Mouse (Mus musculus) CH12.LX (cell line): ENCODE data around the gene Cib2. TPM values are rescaled to one million over a fixed set of nuclear protein-coding genes. Genes with fewer than 3 reads are reported as not detected.

Source experiments
- DNase-seq: peaks from one replicate; pipeline ENCODE4 v3.0.0-alpha.2; 2013; ENCODE audit errors: extremely low read depth
- H3K27ac ChIP-seq: 2 replicates; pipeline ENCODE4 v1.5.1; 2012; ENCODE audit warnings: low read depth, mild to moderate bottlenecking, control low read depth, moderate library complexity; ENCODE audit not compliant: insufficient read depth
- H3K27me3 ChIP-seq: replicated peaks from 2 replicates; pipeline ENCODE3; 2012; ENCODE audit warnings: inconsistent platforms
- H3K36me3 ChIP-seq, 2 experiments: replicated peaks in 1 of 2; 2 replicates each; pipeline versions ENCODE3 to v1.6.1; 2012; ENCODE audit warnings: inconsistent platforms in 1 of 2, low read length in 1 of 2, mild to moderate bottlenecking in 1 of 2, mixed read lengths in 1 of 2, moderate library complexity in 1 of 2; ENCODE audit not compliant: control insufficient read depth in 1 of 2, insufficient read depth in 1 of 2
- H3K4me1 ChIP-seq, 2 experiments: 2 replicates each; pipeline ENCODE4 v1.6.1; 2012; ENCODE audit warnings: inconsistent platforms in 1 of 2, moderate library complexity in 1 of 2; ENCODE audit not compliant: insufficient read depth in 2 of 2, control insufficient read depth in 1 of 2
- H3K4me2 ChIP-seq: 2 replicates; pipeline ENCODE4 v1.6.1; 2012; ENCODE audit warnings: low read depth, mild to moderate bottlenecking, control low read depth; ENCODE audit not compliant: poor library complexity, insufficient read depth, severe bottlenecking
- H3K4me3 ChIP-seq, 3 experiments: fragments of 150-350 bp in 1 of 3; sonication (generic) in 1 of 3; replicated peaks in 1 of 3; 2 replicates each; pipeline versions ENCODE3 to v1.5.1; 2011 to 2012; ENCODE audit warnings: low read depth in 2 of 3, low read length in 2 of 3, mild to moderate bottlenecking in 2 of 3, moderate library complexity in 2 of 3, control low read depth in 1 of 3, improper control_type of control experiment in 1 of 3, inconsistent platforms in 1 of 3, mixed read lengths in 1 of 3; ENCODE audit not compliant: poor library complexity in 1 of 3
- H3K79me2 ChIP-seq: replicated peaks from 2 replicates; pipeline ENCODE4 v1.6.1; 2012; ENCODE audit warnings: mild to moderate bottlenecking, moderate library complexity; ENCODE audit not compliant: control insufficient read depth, poor library complexity, insufficient read depth, severe bottlenecking; ENCODE audit errors: extremely low read depth
- H3K9ac ChIP-seq: 2 replicates; pipeline ENCODE4 v1.6.1; 2012; ENCODE audit warnings: low read depth, mild to moderate bottlenecking, control low read depth, moderate library complexity; ENCODE audit not compliant: insufficient read depth
- H3K9me3 ChIP-seq: replicated peaks from 2 replicates; pipeline ENCODE3; 2012; ENCODE audit warnings: low read length, inconsistent platforms, mixed read lengths
- CHD2 ChIP-seq: IDR thresholded peaks from 2 replicates; pipeline ENCODE4 v1.6.1; 2011; ENCODE audit warnings: low read length, improper control_type of control experiment
- CTCF ChIP-seq, 2 experiments: IDR thresholded peaks in 1 of 2; conservative IDR thresholded peaks in 1 of 2; 2 replicates each; pipeline ENCODE4 v1.5.1; 2011 to 2012; ENCODE audit warnings: low read depth in 2 of 2, low read length in 2 of 2, improper control_type of control experiment in 1 of 2, inconsistent platforms in 1 of 2, mild to moderate bottlenecking in 1 of 2, moderate library complexity in 1 of 2
- EP300 ChIP-seq: IDR thresholded peaks from 2 replicates; pipeline ENCODE4 v1.6.1; 2011; ENCODE audit warnings: low read length, improper control_type of control experiment
- HCFC1 ChIP-seq: IDR thresholded peaks from 2 replicates; pipeline ENCODE4 v1.6.1; 2012; ENCODE audit warnings: low read depth, mild to moderate bottlenecking, inconsistent platforms, low read length, improper control_type of control experiment
- IRF4 ChIP-seq: IDR thresholded peaks from 2 replicates; pipeline ENCODE4 v1.6.1; 2014; ENCODE audit warnings: low read depth, mild to moderate bottlenecking, inconsistent platforms, low read length, improper control_type of control experiment
- JUN ChIP-seq: IDR thresholded peaks from 2 replicates; pipeline ENCODE4 v1.6.1; 2011; ENCODE audit warnings: low read depth, mild to moderate bottlenecking, low read length, improper control_type of control experiment, moderate library complexity; ENCODE audit not compliant: insufficient read depth
- JUND ChIP-seq: conservative IDR thresholded peaks from 2 replicates; pipeline ENCODE4 v1.6.1; 2011; ENCODE audit warnings: low read depth, low read length, improper control_type of control experiment
- MAX ChIP-seq: IDR thresholded peaks from 2 replicates; pipeline ENCODE4 v1.6.1; 2011; ENCODE audit warnings: low read length, improper control_type of control experiment
- MEF2A ChIP-seq: IDR thresholded peaks from 2 replicates; pipeline ENCODE4 v1.6.1; 2014; ENCODE audit warnings: low read depth, mild to moderate bottlenecking, inconsistent platforms, low read length, improper control_type of control experiment, borderline replicate concordance
- POLR2A ChIP-seq: IDR thresholded peaks from 2 replicates; pipeline ENCODE4 v1.6.1; 2011; ENCODE audit warnings: low read depth, mild to moderate bottlenecking, improper control_type of control experiment, low read length
- RAD21 ChIP-seq: IDR thresholded peaks from 2 replicates; pipeline ENCODE4 v1.6.1; 2011; ENCODE audit warnings: low read depth, mild to moderate bottlenecking, low read length, improper control_type of control experiment, moderate library complexity
- SMC3 ChIP-seq: IDR thresholded peaks from 2 replicates; pipeline ENCODE4 v1.6.1; 2011; ENCODE audit warnings: low read depth, low read length, improper control_type of control experiment
- TCF12 ChIP-seq: IDR thresholded peaks from 2 replicates; pipeline ENCODE4 v1.6.1; 2014; ENCODE audit warnings: low read depth, mild to moderate bottlenecking, inconsistent platforms, low read length, improper control_type of control experiment
- UBTF ChIP-seq: IDR thresholded peaks from 2 replicates; pipeline ENCODE4 v1.6.1; 2012; ENCODE audit warnings: low read depth, mild to moderate bottlenecking, inconsistent platforms, low read length, improper control_type of control experiment, moderate library complexity
- ZMIZ1 ChIP-seq: IDR thresholded peaks from 2 replicates; pipeline ENCODE4 v1.6.1; 2012; ENCODE audit warnings: low read depth, mild to moderate bottlenecking, inconsistent platforms, low read length, improper control_type of control experiment
- dilution Hi-C: fragments of 300-500 bp; cut with MboI; formaldehyde crosslinking; loops from 2 replicates; pipeline ENCODE4 v1.14.3; 2020; ENCODE audit warnings: low sequenced_read_pairs; ENCODE audit not compliant: extremely low pct_unique_long_range_greater_than_20kb, extremely low pct_ligation_motif_present
- in situ Hi-C: fragments of 300-500 bp; cut with MboI; formaldehyde crosslinking; loops from 3 replicates; pipeline ENCODE4 v1.14.3; 2019; ENCODE audit warnings: low sequenced_read_pairs, low pct_ligation_motif_present, low pct_unique_long_range_greater_than_20kb, mixed read lengths
- polyA plus RNA-seq: library from polyadenylated mRNA; unstranded; fragments of >175 nt; gene quantifications from 2 replicates; pipeline ENCODE4 v1.2.1, GENCODE M21; 2012; ENCODE audit warnings: low read depth; ENCODE audit not compliant: insufficient read length
- total RNA-seq, 2 experiments: library from RNA; depleted of rRNA; stranded (reverse); fragments of 300-350 nt in 1 of 2; fragments of >200 nt in 1 of 2; gene quantifications; 2 replicates each; pipeline ENCODE4 v1.2.3; 2012 to 2014

Gene Cib2
- total and polyA plus RNA-seq, 3 experiments = 2.1 to 3.5 (median 3.4) TPM

DNA sequence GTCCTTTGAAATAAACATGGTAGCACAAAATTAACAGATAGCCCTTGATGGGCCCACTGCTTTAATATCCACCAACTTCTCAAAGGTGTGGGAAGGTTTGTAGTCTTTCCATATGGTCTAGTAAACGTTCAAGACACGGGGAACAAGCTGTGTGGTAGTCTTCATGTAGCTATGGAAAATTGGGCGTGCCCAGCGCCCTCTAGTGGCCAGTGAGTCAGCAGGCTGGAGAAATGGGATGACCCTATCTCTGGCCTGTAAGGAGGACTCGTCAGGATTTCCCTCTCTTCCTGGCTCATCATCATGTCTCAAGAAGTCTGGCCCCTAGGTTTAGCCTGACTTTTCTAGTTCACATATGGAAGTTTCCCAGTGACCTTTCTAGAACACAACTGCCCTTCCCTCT, 12.5 kb downstream of the Cib2 start:
- Histone ChIP-seq H3K27me3 (no peaks in the 10 kb centered on the region), H3K79me2 (no peaks in the 10 kb centered on the region), H3K4me1 (peaks cover 36 to 74% of the 10 kb centered on the region in 2 experiments), H3K4me2 (no peak overlapping the region), H3K27ac (no peak overlapping the region), H3K4me3 (no peak overlapping the region), H3K9me3 (no peaks in the 10 kb centered on the region), H3K36me3 (no peaks in the 10 kb centered on the region), H3K9ac (no peak overlapping the region)
- TF ChIP-seq EP300 = 0 out of 2 replicates have a peak, but pooled peaks have one; percentile 18
- peak; percentile 89 for TF ChIP-seq SMC3
- no peak for TF ChIP-seq MEF2A
- no peak for TF ChIP-seq JUND
- peak; percentile 93 to 96 for TF ChIP-seq CTCF (conservative IDR thresholded peaks at IDR 0.05 in 1 of 2, IDR thresholded peaks at IDR 0.05 in 1 of 2; ENCODE audit: low read depth in 2 of 2, low read length in 2 of 2)
- no peak for TF ChIP-seq CHD2
- no peak for TF ChIP-seq ZMIZ1
- no peak for TF ChIP-seq HCFC1
- TF ChIP-seq MAX = peak; percentile 17; the same call in 1 of the 2 replicates
- TF ChIP-seq RAD21 = peak; percentile 73
- in situ Hi-C loops = no loop called here
- DNase-seq = peak; percentile 83
- dilution Hi-C loops = no loop called here

DNA sequence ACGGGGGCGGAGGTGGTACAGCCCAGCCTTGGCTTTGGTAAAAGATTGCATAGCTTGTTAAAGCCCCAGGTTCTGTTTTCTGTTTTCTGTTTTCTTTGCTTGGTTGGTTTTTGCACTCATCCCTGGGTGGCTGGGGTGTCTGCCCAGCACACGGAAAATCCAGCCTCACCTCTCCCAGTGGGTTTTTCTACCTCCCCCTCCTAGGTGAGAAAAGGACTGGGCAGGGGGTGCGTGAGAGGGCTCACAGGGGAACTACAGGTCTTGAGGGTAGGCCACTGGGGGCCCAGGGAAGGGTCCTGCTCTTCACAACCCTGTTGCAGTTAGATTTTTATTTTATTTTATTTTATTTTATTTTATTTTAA, 15.1 kb downstream of the Cib2 start:
- no peaks in the 10 kb centered on the region for H3K36me3 ChIP-seq
- peak overlapping the region; percentile 28 for H3K9ac ChIP-seq
- H3K9me3 ChIP-seq = no peaks in the 10 kb centered on the region
- TF ChIP-seq UBTF (no peak), JUN (peak; percentile 64; the same call in 1 of the 2 replicates), ZMIZ1 (0 out of 2 replicates have a peak, but pooled peaks have one; percentile 28), POLR2A (no peak; the same call in 1 of the 2 replicates), IRF4 (peak; percentile 68; the same call in 1 of the 2 replicates), TCF12 (0 out of 2 replicates have a peak, but pooled peaks have one; percentile 30)
- in situ Hi-C loops = no loop called here
- dilution Hi-C loops = no loop called here
- H3K4me2 ChIP-seq = peak overlapping the region; percentile 71
- peak; percentile 61 for DNase-seq
- peaks cover 42 to 88% of the 10 kb centered on the region in 2 experiments for H3K4me1 ChIP-seq
- no peaks in the 10 kb centered on the region for H3K79me2 ChIP-seq
- no peaks in the 10 kb centered on the region for H3K27me3 ChIP-seq
- H3K27ac ChIP-seq = peak overlapping the region; percentile 98
- peak overlapping the region in 1 of 3 experiments; percentile 27 for H3K4me3 ChIP-seq
